Mouse (Mus musculus) spleen, adult 2 months (tissue): Measurements from ENCODE around the gene Pnldc1.

Experiments used
- CTCF ChIP-seq: fragments of 200-500 bp; IDR thresholded peaks from 2 replicates; pipeline ENCODE4 v1.5.1; 2011; ENCODE audit warnings: mild to moderate bottlenecking, inconsistent platforms; ENCODE audit not compliant: insufficient read depth, insufficient read length, insufficient replicate concordance; ENCODE audit errors: extremely low read depth
- POLR2A ChIP-seq: fragments of 200-500 bp; IDR thresholded peaks from 2 replicates; pipeline ENCODE4 v1.6.1; 2011; ENCODE audit warnings: low read depth, low read length, inconsistent platforms

DNA sequence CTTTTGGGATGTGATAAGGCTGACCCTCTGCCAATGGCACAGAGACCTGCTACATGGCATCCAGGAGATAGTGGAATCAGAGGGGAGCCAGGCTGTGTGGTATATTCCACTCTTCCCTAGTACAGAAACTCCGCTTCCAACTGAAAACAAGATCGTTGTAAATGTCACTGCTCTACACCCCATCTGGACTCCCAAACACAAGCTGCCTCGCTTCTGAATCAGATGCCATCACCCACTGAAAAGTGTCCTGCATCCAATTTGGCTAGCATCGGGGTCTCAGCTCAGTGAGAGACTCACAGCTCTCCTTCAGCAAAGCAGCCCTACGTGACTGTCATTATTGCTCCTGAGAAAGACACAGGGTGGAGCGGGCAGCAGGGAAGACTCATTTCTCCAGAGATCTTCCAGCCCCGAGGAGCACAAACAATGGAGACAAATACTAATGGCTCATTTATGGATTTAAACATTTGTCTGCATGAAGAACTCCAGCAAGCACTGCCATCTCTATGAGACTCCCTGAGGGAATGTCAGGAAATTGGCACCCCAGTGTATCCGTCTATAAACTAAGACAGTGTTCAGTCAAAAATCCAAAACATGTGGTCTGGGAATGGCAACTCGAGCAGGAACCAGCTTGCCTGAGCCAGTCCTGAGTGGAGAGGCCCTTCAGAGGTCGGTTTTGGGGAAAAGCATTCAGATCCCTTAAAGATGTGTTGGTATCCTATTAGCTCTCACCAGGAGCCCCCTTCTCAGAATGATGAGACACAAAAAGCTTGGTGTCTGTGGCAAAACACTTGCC lies 70.4 kb downstream of the Pnldc1 start:
- no peak for TF ChIP-seq CTCF
- no peak for TF ChIP-seq POLR2A
